Mouse (Mus musculus) megakaryocyte, embryonic 14.5 days (primary cell): ENCODE measurements at regions not wholly inside any gene's neighbourhood (a gene's known extent, or its start where the extent isn't known, plus 50 kb on each side); places are given as distances from the start of the nearest gene placed in this dataset.

Experiments
- FLI1 ChIP-seq: IDR thresholded peaks from 2 replicates; pipeline ENCODE4 v1.6.1; 2012; ENCODE audit warnings: low read length, inconsistent platforms, mixed read lengths
- GATA1 ChIP-seq: IDR thresholded peaks from 3 replicates; pipeline ENCODE4 v1.6.1; 2012; ENCODE audit warnings: mixed read lengths, low read length, inconsistent platforms, borderline replicate concordance

DNA sequence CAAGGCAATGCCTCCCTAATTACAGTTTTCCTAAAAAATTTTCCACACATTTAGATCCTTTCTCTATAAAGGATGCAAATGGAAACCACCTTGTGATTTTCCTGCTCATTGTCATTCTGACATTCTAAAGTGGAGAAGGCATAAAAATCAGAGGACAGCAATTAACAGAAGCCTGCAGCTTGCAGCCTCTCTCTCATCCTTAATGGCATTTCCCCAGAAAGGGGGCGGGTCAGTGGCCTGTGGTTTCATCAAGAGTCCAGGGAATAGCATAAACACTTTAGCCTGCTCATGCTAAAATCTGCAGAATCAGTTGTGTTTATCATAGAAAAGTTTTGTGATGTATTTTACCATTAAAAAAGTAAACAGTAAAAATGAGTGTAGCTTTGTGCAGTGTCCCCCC is 117.3 kb downstream of the Klf6 start:
- TF ChIP-seq GATA1 (no peak), FLI1 (no peak)
